Mouse (Mus musculus): ENCODE measurements around the gene Rsrc1.

Rsrc1 gene

GRCm38 (mm10) chr3:67279781-67280180 lies 298.6 kb downstream of the Rsrc1 start:
- DNase-seq (ENCODE audit: extremely low read depth, low read depth): no peak

- DNase-seq (ENCODE audit: extremely low read depth, low read depth): no peak
These were observed 299.1 kb downstream of the Rsrc1 start for GRCm38 (mm10) chr3:67280247-67280646.

DNA sequence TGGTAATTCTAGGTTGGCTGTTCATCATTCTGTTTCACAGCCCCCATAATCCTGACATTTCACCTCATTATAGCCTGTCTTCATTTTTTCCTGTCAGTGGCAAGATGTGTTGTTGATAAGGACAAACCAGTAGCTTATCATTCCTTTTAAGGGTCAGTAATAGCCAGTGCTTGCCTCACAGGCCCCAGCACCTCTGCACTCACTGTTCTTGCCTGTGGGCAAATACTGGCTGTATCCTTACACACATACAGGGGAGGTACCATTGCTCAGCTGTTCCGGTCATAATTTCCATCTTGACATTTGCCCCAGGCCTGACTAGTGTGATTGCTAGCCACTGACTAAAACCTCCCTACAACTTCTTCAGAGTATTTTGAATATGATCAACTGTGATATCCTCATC lies 302.8 kb downstream of the Rsrc1 start:
- DNase-seq (ENCODE audit: extremely low read depth, low read depth): no peak

DNA sequence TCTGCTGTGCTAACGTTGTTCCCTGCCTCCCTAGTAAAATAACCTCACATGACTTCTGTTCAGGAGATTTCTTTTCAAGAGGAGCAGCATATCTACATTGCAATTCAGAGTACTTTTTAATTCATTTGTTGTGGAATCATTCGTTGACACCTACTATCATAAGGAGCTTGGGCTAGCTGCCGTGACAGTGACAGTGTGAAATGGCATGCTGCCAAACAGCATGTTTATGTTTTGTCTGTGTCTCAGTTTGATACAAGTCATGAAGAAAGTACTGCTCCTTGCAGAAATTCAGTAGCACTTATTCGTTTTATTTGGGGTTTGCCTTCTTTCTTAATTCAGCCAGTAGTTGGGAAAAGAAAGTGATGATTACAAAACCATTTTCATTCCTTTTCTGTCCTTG lies 303.7 kb downstream of the Rsrc1 start:
- no peak for DNase-seq (ENCODE audit: extremely low read depth, low read depth)

GRCm38 (mm10) chr3:67288664-67289063 lies 307.5 kb downstream of the Rsrc1 start:
- DNase-seq (ENCODE audit: extremely low read depth, low read depth): no peak

DNA sequence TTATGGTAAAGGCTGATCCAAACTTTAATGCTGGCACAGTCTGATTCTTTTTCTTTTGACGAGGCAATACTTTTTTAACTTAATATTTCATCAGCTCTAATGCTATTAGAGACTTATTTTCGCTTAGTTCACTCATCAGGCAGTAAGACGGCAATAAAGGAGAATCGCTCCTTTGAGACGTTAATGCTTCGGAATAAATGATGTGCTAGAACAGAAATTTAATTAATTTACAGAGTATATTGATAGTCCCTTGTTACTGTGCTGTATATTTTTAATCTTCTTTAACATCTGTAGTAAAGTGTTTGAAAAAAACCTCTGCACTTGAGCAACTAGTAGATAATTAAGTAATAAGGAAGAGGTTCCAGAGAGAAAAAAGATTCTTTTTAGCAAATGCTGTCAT lies 308.3 kb downstream of the Rsrc1 start:
- no peak for DNase-seq (ENCODE audit: extremely low read depth, low read depth)

DNA sequence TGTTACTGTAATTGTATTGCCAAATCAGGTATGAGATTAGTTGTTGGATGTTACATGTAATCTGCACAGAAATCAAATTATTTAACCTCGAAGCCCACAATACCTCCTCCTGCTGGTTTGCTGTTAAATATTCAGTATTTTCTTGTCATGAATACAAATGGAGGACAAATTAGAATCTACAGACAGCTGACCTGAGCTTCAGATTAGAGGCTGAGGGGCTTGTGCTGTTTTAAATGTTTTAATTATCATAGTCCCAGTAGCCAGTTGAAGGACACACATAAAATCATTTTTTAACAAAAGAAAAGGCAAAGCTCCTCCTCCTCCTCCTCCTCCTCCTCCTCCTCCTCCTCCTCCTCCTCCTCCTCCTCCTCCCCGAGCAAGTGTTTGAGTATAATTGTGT lies 327.5 kb downstream of the Rsrc1 start:
- no peak for DNase-seq (ENCODE audit: extremely low read depth, low read depth)

- no peak for DNase-seq (ENCODE audit: extremely low read depth, low read depth)
These were observed 328.6 kb downstream of the Rsrc1 start for GRCm38 (mm10) chr3:67309644-67310311.

GRCm38 (mm10) chr3:67311436-67311835 lies 330.2 kb downstream of the Rsrc1 start:
- no peak for DNase-seq (ENCODE audit: extremely low read depth, low read depth)

GRCm38 (mm10) chr3:67322422-67322821 lies 341.2 kb downstream of the Rsrc1 start:
- no peak for DNase-seq (ENCODE audit: extremely low read depth, low read depth)

DNA sequence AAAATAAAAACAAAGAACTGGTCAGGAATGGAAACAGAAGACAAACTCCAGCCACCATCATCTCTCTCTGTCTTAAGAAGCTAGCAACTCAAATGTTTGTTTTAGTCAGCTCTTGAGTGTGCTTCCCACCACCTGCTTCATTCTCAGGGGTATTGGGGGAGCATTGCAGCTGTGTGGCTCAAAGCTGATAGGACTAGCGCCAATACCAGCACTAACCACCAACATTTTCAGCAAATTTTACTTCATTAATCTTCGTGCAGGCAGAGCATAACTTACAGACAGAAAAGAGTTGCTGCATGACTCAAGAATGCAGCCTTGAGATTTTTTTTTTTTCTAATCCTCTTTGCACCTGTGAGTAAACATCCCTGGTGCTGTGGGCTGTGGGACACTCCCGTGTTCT lies 358.4 kb downstream of the Rsrc1 start:
- DNase-seq (ENCODE audit: extremely low read depth, low read depth): no peak

- DNase-seq (ENCODE audit: extremely low read depth, low read depth): no peak
These were observed 359.7 kb downstream of the Rsrc1 start for GRCm38 (mm10) chr3:67340921-67341320.

- DNase-seq (ENCODE audit: extremely low read depth, low read depth): no peak
These were observed 361.9 kb downstream of the Rsrc1 start for GRCm38 (mm10) chr3:67343004-67343662.

DNA sequence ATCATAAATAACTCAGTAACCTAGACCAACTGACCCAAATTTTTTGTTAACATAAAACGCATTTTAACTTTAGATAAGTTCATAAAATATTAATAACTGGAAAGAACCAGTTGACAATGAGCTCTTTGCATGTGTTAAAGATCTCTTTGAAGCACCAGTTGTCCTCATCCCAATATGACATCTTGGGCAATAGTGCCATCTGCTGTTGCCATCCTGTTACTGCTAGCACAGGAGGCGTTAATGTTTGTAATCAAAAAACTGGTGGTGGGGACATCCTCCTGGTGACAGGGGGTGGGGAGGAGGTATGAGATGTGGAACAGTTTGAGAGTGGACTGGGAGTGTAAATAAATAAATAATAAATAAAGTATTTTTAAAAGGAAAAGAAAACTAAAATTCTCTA lies 363.4 kb downstream of the Rsrc1 start:
- peak; percentile 22 for DNase-seq (ENCODE audit: extremely low read depth, low read depth)

DNA sequence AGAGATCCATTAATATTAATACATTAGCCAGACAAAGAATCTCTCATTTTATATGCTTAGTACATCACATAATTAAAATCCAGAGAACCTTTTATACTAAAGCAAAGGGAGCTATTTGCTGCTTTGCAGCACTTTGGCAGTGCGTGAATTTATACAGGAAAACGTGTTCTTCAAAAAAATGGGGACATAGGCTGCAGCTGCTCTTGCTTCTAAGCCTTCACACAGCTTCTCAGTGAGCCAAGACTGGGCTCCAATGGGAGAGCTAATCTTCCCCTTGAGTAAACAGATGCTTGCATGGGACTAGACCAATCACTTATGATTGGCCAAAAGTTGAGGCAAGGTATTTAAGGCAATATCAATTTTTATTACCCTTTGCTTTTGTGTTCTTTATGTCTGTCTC lies 365.5 kb downstream of the Rsrc1 start:
- no peak for DNase-seq (ENCODE audit: extremely low read depth, low read depth)

DNA sequence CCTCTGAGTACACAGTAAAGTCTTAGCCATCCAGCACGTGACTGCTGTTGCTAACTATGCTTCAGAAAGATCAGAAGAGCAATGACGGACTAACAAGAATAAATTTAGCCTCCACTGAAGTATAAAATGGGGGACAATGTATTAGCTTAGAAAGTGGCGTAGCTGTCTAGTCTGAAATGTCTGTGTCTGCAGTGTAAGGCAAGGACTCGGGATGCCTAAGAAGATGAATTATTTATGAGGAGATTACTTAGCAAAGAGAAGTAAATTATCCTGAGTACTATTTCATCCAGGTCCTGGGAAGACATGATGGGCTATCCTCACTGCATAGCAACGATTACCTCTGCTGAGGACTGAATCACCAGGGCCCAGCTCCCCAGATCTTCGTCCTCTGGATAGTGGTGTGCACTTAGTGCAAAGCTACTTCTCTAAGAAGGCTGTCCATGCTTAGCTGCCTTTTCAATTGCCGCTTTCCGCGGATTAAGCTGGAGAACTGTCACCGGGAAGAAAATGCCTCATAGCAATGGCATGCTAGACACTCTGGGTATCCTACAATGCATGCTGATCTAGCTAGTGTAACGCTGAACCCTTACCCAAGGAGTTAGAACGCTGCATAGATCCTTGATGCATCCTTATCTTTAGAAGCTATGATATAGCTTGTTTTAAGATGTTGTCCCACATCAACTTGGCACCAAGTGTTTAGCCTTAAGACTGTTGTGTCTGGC lies 370.4 kb downstream of the Rsrc1 start:
- DNase-seq (ENCODE audit: extremely low read depth, low read depth): no peak

DNA sequence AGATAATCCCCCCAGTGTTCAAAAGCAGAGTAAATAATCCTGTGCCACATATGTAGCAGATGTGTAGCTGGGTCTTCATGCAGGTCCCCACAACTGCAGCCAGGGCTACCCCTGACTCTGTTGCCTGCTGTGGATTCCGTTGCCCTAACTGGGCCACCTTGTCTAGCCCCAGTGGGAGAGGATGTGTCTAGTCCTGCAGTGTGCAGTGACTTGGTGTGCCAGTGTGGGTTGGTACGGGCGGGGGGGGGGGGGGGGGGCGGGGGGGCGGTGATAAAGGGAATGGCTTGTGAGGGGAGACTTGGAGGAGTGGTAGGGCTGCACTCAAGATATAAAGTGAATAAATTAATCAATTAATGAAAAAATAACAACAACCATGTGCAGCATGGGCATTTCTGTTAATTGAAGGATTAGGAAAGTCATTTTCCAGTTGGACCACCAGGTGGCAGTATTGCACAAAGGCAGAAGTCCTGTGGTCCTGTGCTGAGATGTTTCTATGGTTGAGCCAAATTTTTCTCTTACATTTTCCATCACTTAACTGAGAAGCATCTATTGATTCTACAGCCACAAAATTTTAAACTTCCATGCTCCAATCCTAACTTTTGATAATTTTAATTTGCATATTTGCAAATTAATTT lies 371.1 kb downstream of the Rsrc1 start:
- peak; percentile 23 for DNase-seq (ENCODE audit: extremely low read depth, low read depth)

GRCm38 (mm10) chr3:67352763-67353149 lies 371.6 kb downstream of the Rsrc1 start:
- DNase-seq (ENCODE audit: extremely low read depth, low read depth): no peak

DNA sequence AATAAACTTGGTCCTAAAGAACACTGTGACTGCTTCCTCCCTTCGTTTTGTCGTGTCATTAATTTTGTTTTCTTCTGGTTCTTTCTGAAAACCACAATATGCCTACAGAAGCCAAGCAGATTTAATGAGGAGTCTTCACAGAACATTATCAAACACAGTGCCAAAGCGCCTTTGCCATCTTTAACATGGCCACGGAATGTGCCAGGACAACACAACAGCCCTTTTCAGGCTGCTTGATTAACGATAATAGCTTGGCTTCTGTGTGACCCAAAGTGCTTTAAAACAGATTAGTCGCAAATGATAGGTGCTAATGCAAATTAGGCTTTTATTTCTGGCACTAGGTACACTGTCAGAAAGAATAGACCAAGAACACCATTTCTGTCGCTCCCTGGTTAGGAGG lies 377.2 kb downstream of the Rsrc1 start:
- no peak for DNase-seq (ENCODE audit: extremely low read depth, low read depth)

DNA sequence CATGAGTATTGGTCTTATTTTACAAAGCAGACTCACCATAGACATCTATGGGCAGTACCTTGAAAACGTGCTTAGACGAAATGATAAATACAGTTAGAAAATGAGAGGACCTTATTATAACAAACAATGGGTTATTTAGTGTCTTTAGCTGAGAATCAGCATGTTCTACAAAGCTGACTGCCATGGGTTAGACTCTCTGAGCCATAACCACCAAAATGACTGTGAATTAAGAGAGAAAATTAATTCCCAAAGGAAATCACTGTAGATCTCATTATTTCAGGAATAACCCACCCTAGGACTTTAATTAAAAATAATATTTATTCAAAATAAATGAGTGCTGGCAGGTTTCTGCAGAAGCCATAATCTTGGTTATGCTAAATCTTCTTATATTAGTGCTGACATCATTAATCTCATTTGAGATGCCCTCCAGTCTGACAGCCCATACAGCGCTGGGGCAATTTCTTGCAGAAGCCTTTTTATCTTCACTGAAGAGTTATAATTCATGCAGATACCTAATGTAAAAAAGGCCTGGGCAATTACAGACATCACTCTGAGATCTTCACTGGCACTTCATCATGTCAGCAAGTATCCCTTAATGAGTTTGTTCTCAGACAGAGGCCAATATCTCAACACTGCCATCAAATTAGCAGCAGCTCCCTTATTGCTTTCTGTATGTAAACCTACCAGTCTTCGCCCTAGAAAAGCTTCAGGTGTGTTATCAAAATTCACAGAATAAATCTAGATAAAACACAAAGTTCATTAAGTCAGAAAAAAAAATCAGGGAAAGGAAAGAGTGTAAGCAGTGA lies 385.1 kb downstream of the Rsrc1 start:
- DNase-seq (ENCODE audit: extremely low read depth, low read depth): no peak

GRCm38 (mm10) chr3:67367481-67367880 lies 386.3 kb downstream of the Rsrc1 start:
- no peak for DNase-seq (ENCODE audit: extremely low read depth, low read depth)

Data from MEL-GATA-1-ER (cell line).